8 mouse cellular contexts compared by ENCODE assay signal in genomic region chr14:31206472-31206981, GRCm38 (mm10). TPM values are rescaled to one million over a fixed set of nuclear protein-coding genes. Genes with fewer than 3 reads are reported as not detected.
DNase-seq lines count a peak whose midpoint lies in the region; ATAC-seq lines count a peak whose summit lies in the region.

No protein-coding gene starts in this region.

- peak; percentile 88 to 91 for DNase-seq in CD8-positive naive resting alpha-beta T cell, adult 2 months (ENCODE audit: low read depth in 2 of 2, low spot score in 2 of 2)
- DNase-seq in c-Kit-negative CD71-positive TER-119-positive erythroid progenitor cells, embryonic 14.5 days (ENCODE audit: low read depth, low spot score): peak; percentile 78
- DNase-seq in forebrain, embryonic 10.5 days (ENCODE audit: extremely low spot score, low spot score): peak; percentile 93
- peak; percentile 98 for DNase-seq in kidney, postnatal 14 days
- peak; percentile 96 for DNase-seq in naive thymus-derived CD4-positive, alpha-beta T cell, adult 2 months (ENCODE audit: low read depth)
- peak; percentile 96 for DNase-seq in splenic B cell, adult 2 months (ENCODE audit: low read depth, low spot score)

- H3K4me3 ChIP-seq in forebrain, embryonic 10.5 days: peak overlapping the region; percentile 85
- H3K4me3 ChIP-seq in heart, embryonic 15.5 days: peak overlapping the region; percentile 86
- H3K4me3 ChIP-seq in liver, embryonic 12.5 days: peak overlapping the region; percentile 80

- peak overlapping the region; percentile 84 for H3K4me2 ChIP-seq in heart, embryonic 15.5 days
- H3K4me2 ChIP-seq in liver, embryonic 12.5 days: peak overlapping the region; percentile 77

- H3K9me3 ChIP-seq in forebrain, embryonic 10.5 days: no peaks in the 10 kb centered on the region
- H3K9me3 ChIP-seq in heart, embryonic 15.5 days (replicated peaks): no peaks in the 10 kb centered on the region
- H3K9me3 ChIP-seq in liver, embryonic 12.5 days (replicated peaks): no peaks in the 10 kb centered on the region

- peak overlapping the region; percentile 96 for H3K9ac ChIP-seq in heart, embryonic 15.5 days
- H3K9ac ChIP-seq in liver, embryonic 12.5 days: peak overlapping the region; percentile 94

- peaks cover 33% of the 10 kb centered on the region for H3K36me3 ChIP-seq in forebrain, embryonic 10.5 days (replicated peaks)
- H3K36me3 ChIP-seq in heart, embryonic 15.5 days: peaks cover 37% of the 10 kb centered on the region
- peaks cover 34% of the 10 kb centered on the region for H3K36me3 ChIP-seq in liver, embryonic 12.5 days
- peaks cover 9% of the 10 kb centered on the region for H3K36me3 ChIP-seq in splenic B cell, adult 2 months (ENCODE audit: control insufficient read depth, insufficient read depth, low read length, poor library complexity, severe bottlenecking)

- H3K27me3 ChIP-seq in forebrain, embryonic 10.5 days (ENCODE audit: poor library complexity, severe bottlenecking): no peaks in the 10 kb centered on the region; the same call in none of the 2 replicates
- H3K27me3 ChIP-seq in heart, embryonic 15.5 days: no peaks in the 10 kb centered on the region
- peaks cover 7% of the 10 kb centered on the region; the same call in 1 of the 2 replicates for H3K27me3 ChIP-seq in liver, embryonic 12.5 days (replicated peaks)
- H3K27me3 ChIP-seq in splenic B cell, adult 2 months (ENCODE audit: control insufficient read depth, insufficient read depth, low read length, poor library complexity, severe bottlenecking): no peaks in the 10 kb centered on the region

- WGBS in forebrain, embryonic 10.5 days: under 1% methylated on average over 48 of the region's 48 CpGs
- WGBS in heart, embryonic 15.5 days: under 1% methylated on average over 48 of the region's 48 CpGs
- WGBS in liver, embryonic 12.5 days (ENCODE audit: insufficient replicate concordance): under 1% methylated on average over 45 of the region's 48 CpGs

- H3K27ac ChIP-seq in forebrain, embryonic 10.5 days: peak overlapping the region; percentile 97
- peak overlapping the region; percentile 92 for H3K27ac ChIP-seq in heart, embryonic 15.5 days
- peak overlapping the region; percentile 87 for H3K27ac ChIP-seq in liver, embryonic 12.5 days

- ATAC-seq in heart, embryonic 15.5 days (replicated peaks; ENCODE audit: insufficient number of reproducible peaks, insufficient read depth, low FRiP score, low read depth): peak; percentile 44
- ATAC-seq in liver, embryonic 12.5 days: peak; percentile 78

- peaks cover 28% of the 10 kb centered on the region for H3K4me1 ChIP-seq in forebrain, embryonic 10.5 days
- H3K4me1 ChIP-seq in heart, embryonic 15.5 days (replicated peaks): peaks cover 33% of the 10 kb centered on the region
- peaks cover 55% of the 10 kb centered on the region for H3K4me1 ChIP-seq in liver, embryonic 12.5 days

RNA-seq across cellular contexts. Expression of gene Tnnc1, which starts 1.6 kb away (rescaled TPM):
- polyA plus RNA-seq in forebrain, embryonic 10.5 days (2016; fragmentation: Nextera tagmentation; extraction: Ambion mirVana): 0.67 and 0.84 TPM in 2 replicates
- polyA plus RNA-seq in heart, embryonic 15.5 days (2015; fragmentation: Nextera tagmentation; extraction: Ambion mirVana): 3,799 and 4,649 TPM in 2 replicates
- polyA plus RNA-seq in liver, embryonic 12.5 days (2016; fragmentation: Nextera tagmentation; extraction: Ambion mirVana): 10.8 and 11.5 TPM in 2 replicates

RNA-seq across cellular contexts. Expression of gene Nisch, which starts 10.2 kb away (rescaled TPM):
- 401 and 402 TPM in 2 replicates for polyA plus RNA-seq in forebrain, embryonic 10.5 days (2016; fragmentation: Nextera tagmentation; extraction: Ambion mirVana)
- polyA plus RNA-seq in heart, embryonic 15.5 days (2015; fragmentation: Nextera tagmentation; extraction: Ambion mirVana): 287 and 381 TPM in 2 replicates
- 145 and 151 TPM in 2 replicates for polyA plus RNA-seq in liver, embryonic 12.5 days (2016; fragmentation: Nextera tagmentation; extraction: Ambion mirVana)

RNA-seq across cellular contexts. Expression of gene Sema3g, which starts 11.1 kb away (rescaled TPM):
- polyA plus RNA-seq in forebrain, embryonic 10.5 days (2016; fragmentation: Nextera tagmentation; extraction: Ambion mirVana): 0.61 and 0.66 TPM in 2 replicates
- 0.60 and 0.83 TPM in 2 replicates for polyA plus RNA-seq in heart, embryonic 15.5 days (2015; fragmentation: Nextera tagmentation; extraction: Ambion mirVana)
- 0.04 and 0.18 TPM in 2 replicates for polyA plus RNA-seq in liver, embryonic 12.5 days (2016; fragmentation: Nextera tagmentation; extraction: Ambion mirVana)

RNA-seq across cellular contexts. Expression of gene Stab1, which starts 38.1 kb away (rescaled TPM):
- 20.7 and 21.6 TPM in 2 replicates for polyA plus RNA-seq in forebrain, embryonic 10.5 days (2016; fragmentation: Nextera tagmentation; extraction: Ambion mirVana)
- 43.7 and 46.8 TPM in 2 replicates for polyA plus RNA-seq in heart, embryonic 15.5 days (2015; fragmentation: Nextera tagmentation; extraction: Ambion mirVana)
- polyA plus RNA-seq in liver, embryonic 12.5 days (2016; fragmentation: Nextera tagmentation; extraction: Ambion mirVana): 27.4 and 28.0 TPM in 2 replicates

RNA-seq across cellular contexts. Expression of gene Phf7, which starts 44.6 kb away (rescaled TPM):
- polyA plus RNA-seq in forebrain, embryonic 10.5 days (2016; fragmentation: Nextera tagmentation; extraction: Ambion mirVana): 14.0 and 16.4 TPM in 2 replicates
- 7.9 and 8.3 TPM in 2 replicates for polyA plus RNA-seq in heart, embryonic 15.5 days (2015; fragmentation: Nextera tagmentation; extraction: Ambion mirVana)
- polyA plus RNA-seq in liver, embryonic 12.5 days (2016; fragmentation: Nextera tagmentation; extraction: Ambion mirVana): 9.9 and 10.0 TPM in 2 replicates

Comparison
In these comparisons a context has a peak if more than half of its experiments do, and no peak if none do; other contexts are left out.
1. Peak in every context shown above with its lines: DNase-seq, ATAC-seq, H3K4me3 ChIP-seq and H3K27ac ChIP-seq.
2. RNA of gene Tnnc1, which starts 1.6 kb away (polyA plus RNA-seq): 3,799 to 4,649 TPM in heart, embryonic 15.5 days; 10.8 to 11.5 TPM in liver, embryonic 12.5 days and 0.67 to 0.84 TPM in forebrain, embryonic 10.5 days; every median in the first group is over 100 times any median in the second.